Mouse (Mus musculus) heart, postnatal 25 days (tissue): ENCODE measurements at regions not wholly inside any gene's neighbourhood (a gene's known extent, or its start where the extent isn't known, plus 50 kb on each side); places are given as distances from the start of the nearest gene placed in this dataset.

Source experiments
- DNase-seq: peaks from one replicate; pipeline ENCODE4 v3.0.0; 2022; ENCODE audit warnings: low spot score
- intact Hi-C: fragments of 180-260 bp; cut with DNase I; formaldehyde crosslinking; loops from one replicate; pipeline ENCODE4 v1.15.1; 2025

GRCm38 (mm10) chrX:99602268-99602885, 131.3 kb upstream of the Pja1 start:
- no peak for DNase-seq
- intact Hi-C loops, result no loop called here

- intact Hi-C loops, result no loop called here
These were observed 124.4 kb upstream of the Pja1 start for GRCm38 (mm10) chrX:99595493-99595892.

GRCm38 (mm10) chrX:99593872-99594487, 122.9 kb upstream of the Pja1 start:
- intact Hi-C loops, result no loop called here
- no peak for DNase-seq

More at GRCm38 (mm10) chrX:99595493-99595892, 124.4 kb upstream of the Pja1 start:
- DNase-seq, result no peak

DNA sequence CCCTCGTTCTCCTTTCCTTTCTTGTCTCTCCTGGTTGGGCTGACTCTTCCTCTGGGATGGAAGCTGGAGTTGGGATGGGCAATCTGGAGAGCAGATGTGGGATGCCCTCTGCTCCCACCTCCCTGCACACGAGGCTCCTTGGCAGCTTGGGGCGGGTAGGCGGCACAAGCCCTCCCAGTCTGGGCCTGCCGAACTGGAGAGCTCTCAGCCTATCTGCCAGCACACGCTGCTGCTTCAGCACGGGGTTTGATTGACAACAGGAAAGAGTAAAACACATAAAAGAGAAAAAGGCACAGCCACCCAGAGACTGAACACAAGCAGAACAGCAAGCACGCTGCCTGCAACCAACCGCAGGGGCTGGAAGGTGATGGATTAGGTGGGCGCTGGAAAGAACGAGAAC, 121.9 kb upstream of the Pja1 start:
- intact Hi-C loops, result no loop called here
- DNase-seq, result no peak

- DNase-seq, result no peak
- intact Hi-C loops, result no loop called here
These were observed 116.2 kb upstream of the Pja1 start for GRCm38 (mm10) chrX:99587284-99587683.

DNA sequence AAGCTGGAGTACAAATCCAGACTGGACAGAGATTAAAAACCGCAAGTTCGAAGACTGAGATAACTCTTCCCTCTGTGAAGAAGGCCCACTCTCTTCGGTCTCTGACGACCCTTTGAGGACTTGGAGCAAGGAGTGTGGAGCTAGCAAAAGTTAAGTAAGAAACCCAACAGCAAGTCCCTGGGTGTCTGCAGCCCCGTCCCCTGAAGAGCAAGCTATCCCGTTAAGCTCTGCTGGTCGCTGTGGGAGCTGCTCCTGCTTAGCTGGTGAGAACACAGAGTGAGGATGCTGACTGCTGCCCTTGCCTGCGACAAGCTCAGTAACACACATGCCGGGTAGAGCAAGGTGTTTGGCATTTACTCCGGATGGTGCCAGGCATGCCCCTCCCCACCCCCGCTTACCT, 115.2 kb upstream of the Pja1 start:
- intact Hi-C loops, result no loop called here
- no peak for DNase-seq

GRCm38 (mm10) chrX:99585703-99586102, 114.6 kb upstream of the Pja1 start:
- intact Hi-C loops, result no loop called here
- DNase-seq, result no peak

DNA sequence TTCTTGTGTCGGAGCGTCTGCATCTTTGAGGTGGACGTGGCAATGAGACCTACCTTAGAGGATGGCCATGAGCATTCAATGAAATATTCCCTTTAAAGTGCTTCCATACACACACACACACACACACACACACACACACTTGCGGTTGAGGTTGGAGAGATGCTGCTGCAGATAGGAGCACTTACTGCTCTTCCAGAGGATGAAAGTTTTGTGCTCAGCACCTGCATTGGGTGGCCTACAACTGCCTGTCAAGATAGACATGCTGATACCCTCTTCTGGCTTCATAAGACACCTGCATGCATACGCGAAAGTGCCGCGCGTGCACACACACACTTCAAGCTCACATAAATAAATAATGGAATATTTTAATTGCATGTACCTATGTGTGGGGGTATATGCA, 111.5 kb upstream of the Pja1 start:
- no peak for DNase-seq
- intact Hi-C loops, result no loop called here

DNA sequence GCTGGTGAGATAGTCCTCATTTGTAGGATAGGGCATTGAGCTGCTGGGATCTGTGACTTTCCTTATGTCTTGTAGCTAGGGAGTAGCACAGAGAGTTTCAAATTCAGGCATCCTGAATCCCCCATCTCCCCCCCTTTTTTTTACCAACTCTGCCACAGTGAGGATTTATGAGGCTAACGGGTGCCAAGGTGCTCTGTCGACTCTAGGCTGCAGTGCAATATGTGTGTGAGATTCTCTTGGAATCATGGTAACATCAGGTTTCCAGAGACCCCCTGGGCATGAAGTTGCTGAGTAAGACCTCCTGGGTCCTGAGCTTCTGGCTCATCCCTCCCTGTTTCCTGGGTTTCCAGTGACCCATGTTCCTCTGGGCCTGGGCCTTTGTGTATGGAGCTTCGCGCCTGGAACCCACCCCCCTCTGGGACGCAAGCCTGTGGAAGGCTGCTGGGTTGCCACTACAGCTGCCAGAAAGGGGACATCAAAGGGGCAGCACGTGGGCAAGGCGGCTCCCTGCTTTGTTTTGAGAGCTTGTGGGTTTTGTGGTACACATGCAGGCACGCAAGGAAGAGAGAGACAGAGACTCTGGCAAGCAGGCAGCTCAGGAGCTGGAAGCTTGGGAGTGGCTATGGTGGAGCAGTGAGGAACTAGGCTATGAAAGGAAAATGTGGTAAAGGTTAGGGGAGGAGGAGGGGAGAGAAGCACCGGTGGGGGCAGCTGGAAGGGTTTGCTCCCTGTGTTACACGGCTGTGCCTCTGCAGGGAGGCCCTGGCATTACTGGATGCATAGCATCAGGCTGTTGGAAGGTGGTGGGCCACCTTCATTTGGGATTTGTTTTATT, 110.8 kb upstream of the Pja1 start:
- intact Hi-C loops, result no loop called here
- DNase-seq, result no peak

DNA sequence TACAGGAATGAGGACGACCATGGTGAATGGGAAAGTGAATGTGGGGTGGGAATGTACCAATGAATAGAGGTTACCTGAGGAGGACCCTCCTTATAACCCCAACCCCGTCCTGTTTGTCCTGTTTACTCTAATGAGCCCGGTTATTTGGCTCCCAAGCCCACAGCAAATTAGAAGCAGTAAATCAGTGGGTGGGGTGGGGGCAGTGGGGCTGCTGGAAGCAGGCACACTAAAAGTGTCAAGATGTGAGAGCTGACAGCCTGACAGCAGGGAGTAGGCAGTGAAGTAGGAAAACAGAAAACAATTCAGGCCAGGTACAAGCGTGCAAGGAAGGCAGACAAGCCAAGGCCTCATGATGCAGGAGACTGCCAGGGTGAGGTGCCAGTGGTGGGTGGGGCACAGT, 108.1 kb upstream of the Pja1 start:
- DNase-seq, result no peak
- intact Hi-C loops, result loop anchor here (5.0 kb wide), 1 partner anchor 78 kb away; no protein-coding TSS in a partner anchor

- DNase-seq, result no peak
- intact Hi-C loops, result loop anchor here (5.0 kb wide), 1 partner anchor 79 kb away; no protein-coding TSS in a partner anchor
These were observed 107.7 kb upstream of the Pja1 start for GRCm38 (mm10) chrX:99578796-99579195.

DNA sequence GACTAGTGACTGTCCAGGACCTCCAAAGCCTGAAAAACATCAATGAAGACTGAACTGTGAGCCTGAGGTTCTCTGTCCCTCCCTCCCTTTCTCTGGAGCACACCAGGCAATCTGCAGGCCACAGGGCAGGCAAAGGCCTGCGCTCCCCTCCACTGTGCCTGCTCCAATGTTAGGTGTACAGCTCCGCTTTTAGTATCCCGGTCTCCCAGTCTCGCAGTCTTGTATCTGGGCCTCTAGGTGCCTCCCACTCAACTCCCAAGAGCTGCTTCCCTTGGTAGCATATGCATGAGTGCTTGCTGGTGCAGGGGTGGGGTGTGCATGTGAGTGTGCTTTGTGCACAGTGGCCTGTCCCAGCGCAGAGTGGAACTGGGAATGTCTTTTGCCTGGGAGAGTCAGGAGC, 104.0 kb upstream of the Pja1 start:
- no peak for DNase-seq
- intact Hi-C loops, result loop anchor here (2.0 to 5.0 kb wide), 2 partner anchors 82 to 444 kb away; no protein-coding TSS in a partner anchor

GRCm38 (mm10) chrX:99574441-99575103, 103.5 kb upstream of the Pja1 start:
- no peak for DNase-seq
- intact Hi-C loops, result loop anchor here (2.0 to 5.0 kb wide), 3 partner anchors 52 to 444 kb away; no protein-coding TSS in a partner anchor

- intact Hi-C loops, result loop anchor here (5.0 kb wide), 1 partner anchor 48 kb away; no protein-coding TSS in a partner anchor
- DNase-seq, result no peak
These were observed 99.1 kb upstream of the Pja1 start for GRCm38 (mm10) chrX:99570161-99570560.

DNA sequence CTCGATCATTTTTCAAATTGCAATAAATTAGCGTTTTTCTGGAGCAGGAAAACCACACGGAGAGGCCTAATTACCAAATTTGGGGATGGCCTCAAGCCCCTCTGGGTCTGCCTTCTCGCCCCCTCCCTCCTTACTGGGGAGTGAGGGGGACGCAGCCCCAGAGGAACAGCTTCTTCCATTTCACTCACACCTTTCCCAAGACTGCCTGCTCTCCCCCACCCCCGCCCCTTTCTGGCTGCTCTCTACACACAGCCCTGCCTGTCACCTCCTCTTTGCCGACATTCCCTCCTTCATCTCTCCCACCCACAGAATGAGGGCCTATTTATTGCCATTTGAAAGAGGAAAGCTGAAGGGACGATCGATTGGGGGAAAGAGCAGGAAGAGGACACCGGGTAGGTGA, 97.2 kb upstream of the Pja1 start:
- no peak for DNase-seq
- intact Hi-C loops, result no loop called here

DNA sequence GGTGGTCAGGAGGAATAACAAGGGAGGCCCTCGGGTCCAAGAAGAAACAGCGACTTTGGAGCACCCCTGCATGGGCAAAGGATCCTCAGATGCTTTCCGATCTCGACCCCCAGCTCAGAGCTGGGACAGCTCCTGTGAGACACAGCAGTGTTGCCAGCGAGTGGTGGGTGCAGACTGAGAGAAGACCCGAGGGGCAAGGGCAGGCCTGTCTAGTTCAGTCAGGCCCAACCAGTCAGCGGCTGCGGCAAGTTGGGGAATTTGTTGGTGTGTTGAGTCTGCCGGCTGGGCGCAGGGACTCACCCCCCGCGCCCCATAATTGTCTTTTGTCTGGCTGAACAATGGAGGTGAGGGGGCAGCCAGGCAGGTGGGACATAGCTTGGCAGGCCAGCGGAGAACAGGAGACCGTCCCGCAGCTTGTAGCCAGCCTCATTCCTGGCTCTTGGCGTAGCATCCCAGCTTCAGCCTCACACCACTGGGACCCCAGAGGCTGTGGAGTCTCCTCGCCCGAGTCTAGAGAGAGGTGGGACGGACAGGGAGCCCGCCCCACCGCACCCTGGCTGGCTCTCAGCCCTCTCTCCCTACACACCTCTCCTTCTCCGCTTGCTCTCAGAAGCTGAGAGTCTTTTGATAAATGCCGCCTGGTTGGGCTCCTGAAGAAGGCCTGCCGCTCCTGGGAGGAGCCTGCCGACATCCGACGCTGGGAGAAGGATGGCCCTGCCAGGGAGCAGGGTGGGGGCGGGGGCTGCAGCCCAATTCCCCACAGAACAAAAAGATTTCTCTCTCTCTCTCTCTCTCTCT, 96.5 kb upstream of the Pja1 start:
- intact Hi-C loops, result no loop called here
- no peak for DNase-seq

DNA sequence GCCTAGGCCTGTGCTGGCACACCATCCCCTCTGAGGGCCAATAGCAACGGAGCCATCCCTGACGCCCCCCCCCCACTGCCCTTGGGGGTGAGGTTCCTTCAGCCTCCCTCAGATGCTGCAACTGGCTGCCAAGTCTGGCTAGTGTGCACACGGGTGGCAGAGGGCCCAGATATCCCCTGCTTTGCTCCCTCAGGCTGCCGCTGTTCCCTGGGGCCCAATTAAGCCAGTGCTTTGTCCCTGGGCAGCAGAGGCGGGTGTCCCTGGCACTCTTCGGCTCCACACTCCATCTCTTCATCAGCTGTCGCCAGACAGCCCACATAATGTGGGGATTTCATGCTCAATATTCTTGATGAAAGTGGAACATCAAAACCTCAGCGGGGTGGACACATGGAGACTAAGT, 90.9 kb upstream of the Pja1 start:
- intact Hi-C loops, result no loop called here
- DNase-seq, result no peak

DNA sequence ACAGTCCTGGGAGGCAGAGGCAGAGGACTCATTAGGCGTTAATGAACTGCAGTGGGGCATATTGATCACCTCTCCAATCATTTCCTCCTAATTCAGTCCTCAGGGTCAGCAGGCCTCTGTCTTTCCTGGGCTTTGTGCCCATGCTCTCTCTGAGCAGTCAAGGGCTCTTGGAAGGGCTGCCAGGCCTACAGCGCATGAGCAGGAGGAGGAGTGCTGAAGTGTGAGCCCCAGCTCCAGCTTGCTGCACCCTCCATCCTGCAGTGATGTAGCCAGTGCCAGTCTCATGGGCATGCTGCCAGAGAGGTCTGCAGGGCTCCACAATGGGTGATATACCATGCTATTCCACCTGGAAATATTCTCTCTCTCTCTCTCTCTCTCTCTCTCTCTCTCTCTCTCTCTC, 89.6 kb upstream of the Pja1 start:
- no peak for DNase-seq
- intact Hi-C loops, result no loop called here

- no peak for DNase-seq
- intact Hi-C loops, result no loop called here
These were observed 85.8 kb upstream of the Pja1 start for GRCm38 (mm10) chrX:99556876-99557354.
